Mouse (Mus musculus) embryonic facial prominence, embryonic 10.5 days (tissue): ENCODE results near the gene Slamf9. TPM values are rescaled to one million over a fixed set of nuclear protein-coding genes. Genes with fewer than 3 reads are reported as not detected.

Source experiments
- DNase-seq: peaks from one replicate; pipeline ENCODE4 v3.0.0-alpha.2; 2017; ENCODE audit warnings: low spot score
- H3K27ac ChIP-seq: fragments of 300-500 bp; sonication (generic); replicated peaks from 2 replicates; pipeline ENCODE4 v1.5.1; 2016; ENCODE audit warnings: mild to moderate bottlenecking
- H3K27me3 ChIP-seq: fragments of 300-500 bp; sonication (generic); replicated peaks from 2 replicates; pipeline ENCODE4 v1.6.1; 2016; ENCODE audit warnings: low read depth, mild to moderate bottlenecking; ENCODE audit not compliant: poor library complexity, severe bottlenecking
- H3K36me3 ChIP-seq: fragments of 300-500 bp; sonication (generic); replicated peaks from 2 replicates; pipeline ENCODE4 v1.6.1; 2016; ENCODE audit warnings: mild to moderate bottlenecking, moderate library complexity
- H3K4me1 ChIP-seq: fragments of 300-500 bp; sonication (generic); 2 replicates; pipeline ENCODE4 v1.6.1; 2016
- H3K4me3 ChIP-seq: fragments of 300-500 bp; sonication (generic); 2 replicates; pipeline ENCODE4 v1.5.1; 2016; ENCODE audit warnings: mild to moderate bottlenecking, moderate library complexity
- H3K9me3 ChIP-seq: fragments of 300-500 bp; sonication (generic); 2 replicates; pipeline ENCODE4 v1.6.1; 2016; ENCODE audit warnings: mild to moderate bottlenecking
- WGBS: fragments of 180-500 bp; shearing (Covaris S2); methylation state at CpG from one replicate; pipeline ENCODE4 v1.1.7; 2016; 5-methylcytosine and 5-hydroxymethylcytosine counted together
- polyA plus RNA-seq: library from polyadenylated mRNA; unstranded; fragments of >200 nt; fragmentation: Nextera tagmentation; extraction: Ambion mirVana; gene quantifications from 2 replicates; pipeline ENCODE4 v1.2.1, GENCODE M21; 2016

The Slamf9 gene
- polyA plus RNA-seq, 1 experiment from 2014 or later = not detected

- DNase-seq = no peak
- WGBS = 63% methylated on average over 13 of the region's 13 CpGs
- Histone ChIP-seq H3K9me3 (no peaks in the 10 kb centered on the region), H3K36me3 (peaks cover 56% of the 10 kb centered on the region), H3K27ac (peak overlapping the region; percentile 68), H3K4me3 (peak overlapping the region; percentile 71), H3K4me1 (peaks cover 76% of the 10 kb centered on the region), H3K27me3 (peaks cover 8% of the 10 kb centered on the region)
Measured at GRCm38 (mm10) chr1:172484671-172485070, 9.5 kb downstream of the Slamf9 start.

- H3K9me3 ChIP-seq = no peaks in the 10 kb centered on the region
- WGBS = 37% methylated on average over 6 of the region's 6 CpGs
- H3K36me3 ChIP-seq = peaks cover 65% of the 10 kb centered on the region
- H3K27me3 ChIP-seq = peaks cover 2% of the 10 kb centered on the region; the same call in 1 of the 2 replicates
- H3K4me1 ChIP-seq = peaks cover 83% of the 10 kb centered on the region
- DNase-seq = no peak
- peak overlapping the region; percentile 68 for H3K27ac ChIP-seq
- H3K4me3 ChIP-seq = peak overlapping the region; percentile 71
Measured at GRCm38 (mm10) chr1:172485821-172486220, 10.7 kb downstream of the Slamf9 start.

- Histone ChIP-seq H3K9me3 (no peaks in the 10 kb centered on the region), H3K27me3 (no peaks in the 10 kb centered on the region), H3K4me3 (peak overlapping the region; percentile 71), H3K27ac (peak overlapping the region; percentile 68), H3K4me1 (peaks cover 79% of the 10 kb centered on the region), H3K36me3 (peaks cover 70% of the 10 kb centered on the region)
- WGBS = 29% methylated on average over 4 of the region's 4 CpGs
- DNase-seq = peak; percentile 47
Measured at GRCm38 (mm10) chr1:172486236-172486635, 11.1 kb downstream of the Slamf9 start.

- Histone ChIP-seq H3K27ac (peak overlapping the region; percentile 68), H3K9me3 (no peaks in the 10 kb centered on the region), H3K4me1 (peaks cover 75% of the 10 kb centered on the region), H3K36me3 (peaks cover 74% of the 10 kb centered on the region), H3K4me3 (peak overlapping the region; percentile 71), H3K27me3 (no peaks in the 10 kb centered on the region)
- WGBS = 61% methylated on average over 5 of the region's 5 CpGs
- DNase-seq = no peak
Measured at GRCm38 (mm10) chr1:172486651-172487050, 11.5 kb downstream of the Slamf9 start.

GRCm38 (mm10) chr1:172487859-172488258 is 12.7 kb downstream of the Slamf9 start:
- Histone ChIP-seq H3K27me3 (no peaks in the 10 kb centered on the region), H3K9me3 (no peaks in the 10 kb centered on the region), H3K4me1 (peaks cover 69% of the 10 kb centered on the region), H3K4me3 (no peak overlapping the region), H3K36me3 (peaks cover 86% of the 10 kb centered on the region), H3K27ac (no peak overlapping the region)
- DNase-seq = no peak
- 85% methylated on average over 4 of the region's 4 CpGs for WGBS

- DNase-seq = no peak
- H3K9me3 ChIP-seq = no peaks in the 10 kb centered on the region
- H3K27ac ChIP-seq = no peak overlapping the region
- peaks cover 96% of the 10 kb centered on the region for H3K36me3 ChIP-seq
- no peaks in the 10 kb centered on the region for H3K27me3 ChIP-seq
- no peak overlapping the region for H3K4me3 ChIP-seq
- peaks cover 59% of the 10 kb centered on the region for H3K4me1 ChIP-seq
- WGBS = 87% methylated on average over 7 of the region's 7 CpGs
Measured at GRCm38 (mm10) chr1:172488831-172489230, 13.7 kb downstream of the Slamf9 start.

GRCm38 (mm10) chr1:172489585-172490250 is 14.6 kb downstream of the Slamf9 start:
- Histone ChIP-seq H3K27me3 (no peaks in the 10 kb centered on the region), H3K27ac (no peak overlapping the region), H3K4me3 (no peak overlapping the region), H3K9me3 (no peaks in the 10 kb centered on the region), H3K4me1 (peaks cover 51% of the 10 kb centered on the region), H3K36me3 (peaks cover 98% of the 10 kb centered on the region)
- WGBS = 59% methylated on average over 12 of the region's 12 CpGs
- DNase-seq = no peak

GRCm38 (mm10) chr1:172490261-172490661 is 15.1 kb downstream of the Slamf9 start:
- peaks cover 98% of the 10 kb centered on the region for H3K36me3 ChIP-seq
- H3K27ac ChIP-seq = no peak overlapping the region
- WGBS = 13% methylated on average over 10 of the region's 10 CpGs
- peaks cover 45% of the 10 kb centered on the region for H3K4me1 ChIP-seq
- peak; percentile 90 for DNase-seq
- H3K4me3 ChIP-seq = peak overlapping the region; percentile 32; the same call in 1 of the 2 replicates
- H3K27me3 ChIP-seq = no peaks in the 10 kb centered on the region
- H3K9me3 ChIP-seq = no peaks in the 10 kb centered on the region

GRCm38 (mm10) chr1:172492047-172492446 is 16.9 kb downstream of the Slamf9 start:
- WGBS = 93% methylated on average over 8 of the region's 8 CpGs
- Histone ChIP-seq H3K4me3 (no peak overlapping the region), H3K36me3 (peaks cover 98% of the 10 kb centered on the region), H3K9me3 (no peaks in the 10 kb centered on the region), H3K27me3 (0 out of 2 replicates have a peak, but pooled peaks cover 3% of the 10 kb centered on the region), H3K4me1 (peaks cover 27% of the 10 kb centered on the region), H3K27ac (no peak overlapping the region)
- DNase-seq = no peak

- Histone ChIP-seq H3K9me3 (no peaks in the 10 kb centered on the region), H3K4me1 (peaks cover 13% of the 10 kb centered on the region), H3K36me3 (peaks cover 98% of the 10 kb centered on the region), H3K4me3 (no peak overlapping the region), H3K27me3 (peaks cover 16% of the 10 kb centered on the region; the same call in 1 of the 2 replicates), H3K27ac (no peak overlapping the region; the same call in 1 of the 2 replicates)
- no peak for DNase-seq
- 85% methylated on average over 6 of the region's 6 CpGs for WGBS
Measured at GRCm38 (mm10) chr1:172493516-172493915, 18.4 kb downstream of the Slamf9 start.

GRCm38 (mm10) chr1:172496030-172496429 is 20.9 kb downstream of the Slamf9 start:
- peaks cover 38% of the 10 kb centered on the region for H3K27me3 ChIP-seq
- no peak overlapping the region for H3K4me3 ChIP-seq
- H3K4me1 ChIP-seq = peaks cover 20% of the 10 kb centered on the region
- no peaks in the 10 kb centered on the region for H3K9me3 ChIP-seq
- H3K27ac ChIP-seq = no peak overlapping the region
- WGBS = 79% methylated on average over 17 of the region's 17 CpGs
- H3K36me3 ChIP-seq = peaks cover 80% of the 10 kb centered on the region
- no peak for DNase-seq

- WGBS = 83% methylated on average over 10 of the region's 10 CpGs
- Histone ChIP-seq H3K9me3 (no peaks in the 10 kb centered on the region), H3K27ac (no peak overlapping the region), H3K4me1 (peaks cover 34% of the 10 kb centered on the region), H3K4me3 (no peak overlapping the region), H3K27me3 (peaks cover 52% of the 10 kb centered on the region), H3K36me3 (peaks cover 66% of the 10 kb centered on the region)
- no peak for DNase-seq
Measured at GRCm38 (mm10) chr1:172497428-172497827, 22.3 kb downstream of the Slamf9 start.

GRCm38 (mm10) chr1:172499765-172500441 is 24.7 kb downstream of the Slamf9 start, which contains the start of gene Tagln2:
TSS of gene Tagln2 (plus strand) at chr1:172500047.
- H3K4me1 ChIP-seq = peaks cover 59% of the 10 kb centered on the region
- DNase-seq = peak; percentile 87
- peak within 1 kb of the TSS; percentile 68 for H3K27ac ChIP-seq
- H3K36me3 ChIP-seq = peaks cover 43% of the 10 kb centered on the region
- no peaks in the 10 kb centered on the region for H3K9me3 ChIP-seq
- WGBS = under 1% methylated on average over 30 of the region's 30 CpGs
- H3K27me3 ChIP-seq = peaks cover 64% of the 10 kb centered on the region
- peak within 1 kb of the TSS; percentile 60 for H3K4me3 ChIP-seq
